Comparison of ENCODE assay signal across 9 mouse cellular contexts in the genomic region with DNA sequence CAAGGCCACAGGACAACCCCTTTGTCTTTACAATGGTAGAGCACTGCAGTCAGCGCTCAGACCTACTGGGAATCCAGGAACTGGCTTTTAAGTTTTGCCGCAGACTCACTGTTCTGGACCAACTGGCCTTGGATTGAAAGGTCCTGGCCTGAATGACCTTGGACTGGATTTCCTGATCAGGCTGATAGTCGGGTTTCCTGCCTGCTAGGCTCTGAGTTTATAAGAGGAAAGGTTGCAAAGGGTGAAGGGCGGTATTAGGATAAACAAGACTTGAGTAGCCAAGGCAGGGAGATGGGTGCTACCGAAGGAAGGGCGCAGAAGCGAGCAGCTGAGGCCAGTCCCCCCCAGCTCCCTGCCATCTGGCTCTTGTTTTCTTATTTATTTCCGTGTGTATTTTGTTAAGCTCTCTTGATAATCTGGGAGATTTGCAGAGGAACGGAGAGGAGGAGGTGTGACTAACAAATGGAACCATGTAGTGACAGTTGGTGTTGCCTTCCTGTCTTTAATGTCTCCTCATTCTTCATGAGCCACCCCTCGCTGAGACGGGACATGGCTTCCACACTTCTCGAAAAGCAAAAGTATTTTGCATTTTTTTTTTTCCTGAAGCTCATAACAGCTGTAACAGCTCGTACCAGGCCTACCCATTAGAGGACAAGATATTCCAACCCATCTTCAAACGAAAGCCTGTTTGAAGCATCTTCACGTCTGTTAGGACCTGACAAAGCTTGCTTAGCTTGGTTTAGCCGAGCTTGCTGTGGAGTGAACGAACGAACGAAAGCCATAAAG.
DNase-seq lines count a peak whose midpoint lies in the region; ATAC-seq and TF ChIP-seq lines count a peak whose summit lies in the region.
"Had no signal": no experiment of that assay in that cellular context is flagged by ENCODE, and none has a peak within 500 bp of the region (broad histone marks: within the 10 kb centered on the region; RNA-seq: fewer than 3 reads in every experiment).

No protein-coding gene starts in this region.

- ATAC-seq in heart, embryonic 12.5 days (ENCODE audit: insufficient number of reproducible peaks, low FRiP score): no peak
- peak; percentile 51 for ATAC-seq in CD4-positive, CD25-positive, alpha-beta regulatory T cell, adult 4 months
- ATAC-seq in intestine, embryonic 15.5 days: peak; percentile 55
- ATAC-seq in lung, postnatal 0 days: peak; percentile 52
- ATAC-seq in hindbrain, postnatal 0 days: no peak
- ATAC-seq: midbrain, embryonic 16.5 days had no signal

- H3K36me3 ChIP-seq in heart, embryonic 12.5 days: no peaks in the 10 kb centered on the region
- no peaks in the 10 kb centered on the region for H3K36me3 ChIP-seq in intestine, embryonic 15.5 days
- no peaks in the 10 kb centered on the region for H3K36me3 ChIP-seq in lung, postnatal 0 days (ENCODE audit: insufficient read depth, low read length)
- no peaks in the 10 kb centered on the region for H3K36me3 ChIP-seq in hindbrain, postnatal 0 days (ENCODE audit: insufficient read depth, low read length)

- H3K4me3 ChIP-seq in heart, embryonic 12.5 days: no peak overlapping the region
- no peak overlapping the region for H3K4me3 ChIP-seq in intestine, embryonic 15.5 days (replicated peaks)
- no peak overlapping the region for H3K4me3 ChIP-seq in lung, postnatal 0 days (ENCODE audit: low read depth, low read length)
- H3K4me3 ChIP-seq in hindbrain, postnatal 0 days (ENCODE audit: low read length): no peak overlapping the region

- H3K9ac ChIP-seq in heart, embryonic 12.5 days: no peak overlapping the region
- H3K9ac ChIP-seq in intestine, embryonic 15.5 days: no peak overlapping the region
- H3K9ac ChIP-seq in lung, postnatal 0 days (replicated peaks; ENCODE audit: low read depth): no peak overlapping the region
- H3K9ac ChIP-seq in hindbrain, postnatal 0 days (replicated peaks; ENCODE audit: low read length): no peak overlapping the region

- no peak overlapping the region for H3K27ac ChIP-seq in heart, embryonic 12.5 days (ENCODE audit: poor library complexity, severe bottlenecking)
- no peak overlapping the region for H3K27ac ChIP-seq in intestine, embryonic 15.5 days
- H3K27ac ChIP-seq in lung, postnatal 0 days (ENCODE audit: low read length): peak overlapping the region; percentile 59
- no peak overlapping the region for H3K27ac ChIP-seq in hindbrain, postnatal 0 days

- peak; percentile 89 for DNase-seq in heart, adult 11 months
- DNase-seq in lung, postnatal 0 days (ENCODE audit: low spot score): peak; percentile 59
- no peak for DNase-seq in adipocyte (ENCODE audit: low spot score)
- DNase-seq in layer of hippocampus, postnatal 36 days: no peak
- DNase-seq in hindbrain, postnatal 0 days (ENCODE audit: low spot score): no peak

- peak; percentile 50; the same call in 1 of the 2 replicates for TF ChIP-seq EP300 in lung, postnatal 0 days (IDR thresholded peaks at IDR 0.05)

- H3K4me1 ChIP-seq in heart, embryonic 12.5 days (replicated peaks): no peaks in the 10 kb centered on the region
- H3K4me1 ChIP-seq in intestine, embryonic 15.5 days (replicated peaks): no peaks in the 10 kb centered on the region
- H3K4me1 ChIP-seq in lung, postnatal 0 days (ENCODE audit: insufficient read depth, low read depth, low read length): no peaks in the 10 kb centered on the region; the same call in 1 of the 2 replicates
- no peaks in the 10 kb centered on the region for H3K4me1 ChIP-seq in hindbrain, postnatal 0 days (ENCODE audit: insufficient read depth, low read length)

- no peak overlapping the region for H3K4me2 ChIP-seq in heart, embryonic 12.5 days
- no peak overlapping the region; the same call in 1 of the 2 replicates for H3K4me2 ChIP-seq in intestine, embryonic 15.5 days (replicated peaks)
- H3K4me2 ChIP-seq in lung, postnatal 0 days (replicated peaks; ENCODE audit: low read depth, low read length): peak overlapping the region; percentile 6
- H3K4me2 ChIP-seq in hindbrain, postnatal 0 days (ENCODE audit: low read depth, low read length): no peak overlapping the region

- no peaks in the 10 kb centered on the region for H3K9me3 ChIP-seq in heart, embryonic 12.5 days (replicated peaks)
- H3K9me3 ChIP-seq in intestine, embryonic 15.5 days: no peaks in the 10 kb centered on the region
- H3K9me3 ChIP-seq in lung, postnatal 0 days (ENCODE audit: low read length): no peaks in the 10 kb centered on the region
- no peaks in the 10 kb centered on the region for H3K9me3 ChIP-seq in hindbrain, postnatal 0 days (ENCODE audit: low read length)

- no peaks in the 10 kb centered on the region for H3K27me3 ChIP-seq in heart, embryonic 12.5 days (replicated peaks)
- no peaks in the 10 kb centered on the region for H3K27me3 ChIP-seq in intestine, embryonic 15.5 days (replicated peaks)
- no peaks in the 10 kb centered on the region for H3K27me3 ChIP-seq in lung, postnatal 0 days (replicated peaks; ENCODE audit: insufficient read depth, low read length)
- no peaks in the 10 kb centered on the region for H3K27me3 ChIP-seq in hindbrain, postnatal 0 days (ENCODE audit: insufficient read depth, low read length)

- WGBS in heart, embryonic 12.5 days: 45% methylated on average over 19 of the region's 19 CpGs
- 58% methylated on average over 19 of the region's 19 CpGs for WGBS in intestine, embryonic 15.5 days
- 26% methylated on average over 19 of the region's 19 CpGs for WGBS in lung, postnatal 0 days
- WGBS in hindbrain, postnatal 0 days: 77% methylated on average over 19 of the region's 19 CpGs

- no peak for TF ChIP-seq CTCF in lung, postnatal 0 days (IDR thresholded peaks at IDR 0.05)
- no peak for TF ChIP-seq CTCF in hindbrain, postnatal 0 days (IDR thresholded peaks at IDR 0.05; ENCODE audit: low read depth)

Comparison
In these comparisons a context has a peak if more than half of its experiments do, and no peak if none do; other contexts are left out.
1. DNase-seq: peak in heart, adult 11 months (single experiment) and lung, postnatal 0 days (single experiment); none in adipocyte (single experiment), layer of hippocampus, postnatal 36 days (0 of 2) and hindbrain, postnatal 0 days (single experiment).
2. ATAC-seq: peak in CD4-positive, CD25-positive, alpha-beta regulatory T cell, adult 4 months (single experiment), intestine, embryonic 15.5 days (single experiment) and lung, postnatal 0 days (single experiment); none in heart, embryonic 12.5 days (single experiment) and hindbrain, postnatal 0 days (single experiment).